Mouse (Mus musculus): ENCODE data around the gene Sptlc2. TPM values are rescaled to one million over a fixed set of nuclear protein-coding genes. Genes with fewer than 3 reads are reported as not detected.

Sptlc2 gene
- total RNA-seq, 2 experiments from 2014 or later: 32.4 to 33.0 TPM

- no peak for TF ChIP-seq CTCF (IDR thresholded peaks at IDR 0.05)
- Histone ChIP-seq H3K4me3 (no peak overlapping the region), H3K27ac (no peak overlapping the region)
- intact Hi-C loops (cut with DNase I): no loop called here
- no peak for DNase-seq (ENCODE audit: extremely low spot score in 1 of 2, low spot score in 2 of 2)
These were observed 26.0 kb downstream of the Sptlc2 start for GRCm38 (mm10) chr12:87362111-87362510.

DNA sequence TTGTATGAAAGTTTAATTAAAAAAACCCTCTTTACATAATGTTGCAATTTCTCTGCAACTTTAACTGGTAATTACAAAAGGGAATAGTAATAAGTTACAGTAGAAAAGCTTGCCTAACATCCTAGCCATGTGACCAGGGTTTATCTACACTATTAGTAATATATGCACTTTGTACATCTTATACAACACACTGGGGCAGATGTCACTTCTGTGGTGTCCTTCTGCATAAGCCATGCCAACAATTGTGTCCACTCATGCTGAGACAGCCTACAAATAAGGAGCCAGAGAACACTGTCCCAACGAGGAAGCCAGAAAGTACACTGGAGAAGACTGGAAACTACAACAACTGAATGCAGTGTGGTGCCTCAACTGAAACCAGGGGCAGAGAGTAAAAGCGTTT lies 40.1 kb downstream of the Sptlc2 start:
- TF ChIP-seq CTCF (IDR thresholded peaks at IDR 0.05): no peak

GRCm38 (mm10) chr12:87347511-87347910 lies 40.6 kb downstream of the Sptlc2 start:
- TF ChIP-seq CTCF (IDR thresholded peaks at IDR 0.05): peak; percentile 41
- no peak for DNase-seq (ENCODE audit: extremely low spot score in 1 of 2, low spot score in 2 of 2)
- no peak overlapping the region for H3K27ac ChIP-seq
- no peak overlapping the region for H3K4me3 ChIP-seq
- intact Hi-C loops (cut with DNase I): no loop called here

More for the DNA sequence above, 40.1 kb downstream of the Sptlc2 start:
- intact Hi-C loops (cut with DNase I): no loop called here
- H3K4me3 ChIP-seq: no peak overlapping the region
- no peak for DNase-seq (ENCODE audit: extremely low spot score in 1 of 2, low spot score in 2 of 2)
- H3K27ac ChIP-seq: no peak overlapping the region

- H3K27ac ChIP-seq: no peak overlapping the region
These were observed 45.0 kb downstream of the Sptlc2 start for GRCm38 (mm10) chr12:87343084-87343605.

GRCm38 (mm10) chr12:87338082-87338481 lies 50.1 kb downstream of the Sptlc2 start:
- intact Hi-C loops (cut with DNase I): no loop called here
- Histone ChIP-seq H3K27ac (no peak overlapping the region), H3K4me3 (no peak overlapping the region)
- no peak for TF ChIP-seq CTCF (IDR thresholded peaks at IDR 0.05)
- DNase-seq (ENCODE audit: extremely low spot score in 1 of 2, low spot score in 2 of 2): no peak

More at GRCm38 (mm10) chr12:87343084-87343605, 45.0 kb downstream of the Sptlc2 start:
- no peak overlapping the region for H3K4me3 ChIP-seq
- no peak for DNase-seq (ENCODE audit: extremely low spot score in 1 of 2, low spot score in 2 of 2)
- no peak for TF ChIP-seq CTCF (IDR thresholded peaks at IDR 0.05)
- intact Hi-C loops (cut with DNase I): no loop called here

GRCm38 (mm10) chr12:87334886-87335285 lies 53.3 kb downstream of the Sptlc2 start:
- DNase-seq (ENCODE audit: extremely low spot score in 1 of 2, low spot score in 2 of 2): no peak
- Histone ChIP-seq H3K4me3 (no peak overlapping the region), H3K27ac (no peak overlapping the region)
- intact Hi-C loops (cut with DNase I): loop anchor here (1.0 kb wide), 1 partner anchor 68 kb away; no protein-coding TSS in a partner anchor
- peak; percentile 68 for TF ChIP-seq CTCF (IDR thresholded peaks at IDR 0.05)

DNA sequence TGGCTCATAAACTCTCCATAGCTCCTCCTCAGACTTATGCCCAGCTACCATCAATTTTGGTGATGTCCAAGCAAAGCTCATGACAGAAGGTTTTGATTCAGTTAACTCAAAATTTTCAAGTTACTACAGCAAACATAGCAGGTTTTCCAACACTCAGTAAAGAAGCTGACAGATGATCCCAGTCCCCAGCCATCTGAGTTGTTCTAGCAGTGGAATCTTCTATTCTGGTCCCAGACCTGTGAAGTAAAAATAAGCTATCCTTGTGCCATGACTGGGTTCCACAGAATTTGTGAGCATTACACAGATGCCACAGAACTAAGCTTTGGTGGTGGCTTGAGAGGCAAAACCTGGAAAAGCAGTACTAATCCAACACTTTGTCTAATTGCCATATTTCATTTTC lies 54.4 kb downstream of the Sptlc2 start:
- TF ChIP-seq CTCF (IDR thresholded peaks at IDR 0.05): no peak
- H3K27ac ChIP-seq: no peak overlapping the region; the same call in 1 of the 2 replicates
- H3K4me3 ChIP-seq: no peak overlapping the region
- DNase-seq (ENCODE audit: extremely low spot score in 1 of 2, low spot score in 2 of 2): no peak
- intact Hi-C loops (cut with DNase I): no loop called here

DNA sequence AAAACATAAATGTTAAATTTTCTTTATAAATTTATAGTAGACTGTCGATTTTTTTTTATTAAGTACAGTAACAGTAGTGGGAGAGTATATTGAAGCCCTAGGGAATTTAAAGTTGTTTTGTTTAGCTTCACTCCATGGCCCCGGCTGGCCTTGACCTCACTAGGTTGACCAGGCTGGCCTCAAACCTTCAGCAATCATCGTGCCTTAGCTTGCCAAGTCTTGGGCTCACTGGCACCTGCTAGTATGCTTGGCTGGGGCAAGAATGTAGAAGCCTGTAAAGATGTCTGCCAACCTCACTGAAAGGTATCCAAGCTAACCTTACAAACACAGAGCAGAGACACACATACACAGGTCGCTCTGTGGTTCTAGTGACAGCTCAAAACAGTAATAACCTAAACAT lies 55.6 kb downstream of the Sptlc2 start:
- no peak for DNase-seq (ENCODE audit: extremely low spot score in 1 of 2, low spot score in 2 of 2)
- intact Hi-C loops (cut with DNase I): no loop called here
- no peak for TF ChIP-seq CTCF (IDR thresholded peaks at IDR 0.05)
- Histone ChIP-seq H3K27ac (no peak overlapping the region; the same call in 1 of the 2 replicates), H3K4me3 (no peak overlapping the region)

GRCm38 (mm10) chr12:87331908-87332307 lies 56.2 kb downstream of the Sptlc2 start:
- intact Hi-C loops (cut with DNase I): no loop called here
- DNase-seq (ENCODE audit: extremely low spot score in 1 of 2, low spot score in 2 of 2): no peak
- no peak for TF ChIP-seq CTCF (IDR thresholded peaks at IDR 0.05)
- Histone ChIP-seq H3K4me3 (no peak overlapping the region), H3K27ac (peak overlapping the region; percentile 57)

DNA sequence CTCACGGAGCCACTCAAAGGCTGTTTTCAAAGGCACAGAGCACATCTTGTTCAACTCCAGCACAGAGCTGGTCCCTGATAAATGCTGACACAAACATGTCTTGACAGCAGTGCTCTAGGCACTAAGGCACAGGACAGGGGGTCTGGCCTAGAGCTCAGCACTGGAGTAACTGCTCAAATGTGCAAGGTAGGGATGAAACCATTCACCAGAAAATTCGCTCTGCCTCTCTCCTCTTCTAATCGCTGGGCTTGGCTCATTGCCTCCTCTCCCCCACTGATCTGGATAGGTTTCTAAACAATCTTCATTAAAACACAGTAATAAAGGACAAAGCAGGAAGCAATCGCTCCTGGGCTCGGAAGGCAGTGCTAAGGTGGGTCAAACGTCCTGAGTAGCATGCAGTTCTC lies 57.1 kb downstream of the Sptlc2 start:
- intact Hi-C loops (cut with DNase I): no loop called here
- Histone ChIP-seq H3K4me3 (no peak overlapping the region), H3K27ac (peak overlapping the region; percentile 18; the same call in 1 of the 2 replicates)
- DNase-seq (ENCODE audit: extremely low spot score in 1 of 2, low spot score in 2 of 2): no peak
- no peak for TF ChIP-seq CTCF (IDR thresholded peaks at IDR 0.05)

DNA sequence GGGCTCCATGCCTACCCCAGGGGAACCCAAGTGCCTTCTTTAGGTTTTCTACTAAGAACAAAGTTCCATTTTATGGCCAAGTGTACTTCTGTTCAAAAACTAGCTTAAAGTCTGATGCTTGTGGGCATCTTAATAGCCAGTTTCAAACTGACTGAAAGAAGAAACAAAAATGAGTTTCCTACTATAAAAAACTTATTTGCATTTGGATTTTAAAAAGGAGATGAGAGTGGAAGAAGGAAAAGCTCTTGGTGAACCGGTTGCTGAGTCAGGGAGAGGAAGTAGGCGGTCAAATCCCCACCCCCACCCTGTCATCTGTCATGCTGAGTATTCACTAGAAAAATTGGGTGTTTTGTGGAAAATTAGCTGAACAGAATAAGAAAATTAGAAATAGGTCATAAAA lies 57.9 kb downstream of the Sptlc2 start:
- Histone ChIP-seq H3K4me3 (no peak overlapping the region), H3K27ac (no peak overlapping the region; the same call in 1 of the 2 replicates)
- TF ChIP-seq CTCF (IDR thresholded peaks at IDR 0.05): no peak
- DNase-seq (ENCODE audit: extremely low spot score in 1 of 2, low spot score in 2 of 2): no peak
- intact Hi-C loops (cut with DNase I): no loop called here

DNA sequence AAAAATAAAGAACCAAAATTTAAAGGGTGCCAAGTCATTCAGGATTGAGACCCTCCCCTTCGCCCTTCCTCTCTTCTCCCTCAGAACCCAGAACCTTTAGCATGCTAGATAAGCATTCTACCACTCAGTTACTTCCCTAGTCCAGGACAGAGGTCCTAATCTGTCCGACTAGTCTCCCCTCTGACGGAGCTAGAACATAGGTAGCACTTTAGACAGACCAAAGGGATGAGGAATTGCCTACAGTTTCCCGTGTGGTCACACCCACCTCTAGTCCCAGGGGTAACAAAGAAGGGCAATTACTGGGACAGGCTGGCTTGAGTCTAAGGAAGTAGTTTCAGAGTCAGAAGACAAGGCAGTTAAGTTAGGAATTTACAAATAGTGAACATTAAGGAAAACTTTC lies 60.1 kb downstream of the Sptlc2 start:
- intact Hi-C loops (cut with DNase I): no loop called here
- Histone ChIP-seq H3K27ac (no peak overlapping the region), H3K4me3 (no peak overlapping the region)
- no peak for TF ChIP-seq CTCF (IDR thresholded peaks at IDR 0.05)
- no peak for DNase-seq (ENCODE audit: extremely low spot score in 1 of 2, low spot score in 2 of 2)

GRCm38 (mm10) chr12:87327610-87328009 lies 60.5 kb downstream of the Sptlc2 start:
- intact Hi-C loops (cut with DNase I): no loop called here
- TF ChIP-seq CTCF (IDR thresholded peaks at IDR 0.05): no peak
- Histone ChIP-seq H3K27ac (no peak overlapping the region), H3K4me3 (no peak overlapping the region)
- no peak for DNase-seq (ENCODE audit: extremely low spot score in 1 of 2, low spot score in 2 of 2)

All from left cerebral cortex, adult 2 months (tissue).